Mouse (Mus musculus): ENCODE measurements around the gene Aida. TPM values are rescaled to one million over a fixed set of nuclear protein-coding genes. Genes with fewer than 3 reads are reported as not detected.
A peak's percentile ranks its signal among the peaks of the same experiment; 100 is the strongest.
"Not testable (repeated sequence)": the region's sequence is repeated elsewhere in the genome, so short reads cannot be mapped to it uniquely, and the experiment has no call there.

Aida gene
- total and polyA plus RNA-seq, 2 experiments from 2014 or later: 52.6 to 63.1 TPM

DNA sequence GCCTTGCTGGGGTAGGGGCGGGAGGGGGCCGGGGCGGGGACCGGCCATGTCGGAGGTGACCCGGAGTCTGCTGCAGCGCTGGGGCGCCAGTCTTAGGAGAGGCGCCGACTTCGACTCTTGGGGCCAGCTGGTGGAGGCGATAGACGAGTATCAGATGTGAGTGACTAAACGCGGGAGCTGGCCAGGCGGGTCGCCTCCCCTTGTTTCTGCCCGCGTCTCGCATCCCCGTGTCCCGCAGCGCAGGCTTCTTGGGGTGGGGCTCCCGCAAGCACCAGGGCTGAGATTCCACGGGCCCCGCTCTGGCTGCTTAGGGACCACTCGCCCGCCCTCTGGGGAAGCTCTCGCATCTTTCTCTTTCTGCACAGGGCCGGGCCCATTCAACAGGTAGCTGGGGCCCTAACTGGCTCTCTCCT is 1.1 kb downstream of the Aida start:
- no peak for TF ChIP-seq CTCF (IDR thresholded peaks at IDR 0.05; ENCODE audit: low read depth)
- WGBS: under 1% methylated on average over 28 of the region's 30 CpGs
- H3K9me3 ChIP-seq (ENCODE audit: low read length): no peaks in the 10 kb centered on the region
- peak overlapping the region; percentile 13; the same call in 1 of the 2 replicates for H3K27ac ChIP-seq
- ATAC-seq: no peak; the same call in 1 of the 2 replicates
- no peaks in the 10 kb centered on the region for H3K4me1 ChIP-seq (ENCODE audit: insufficient read depth, low read length)
- DNase-seq (ENCODE audit: low spot score): peak; percentile 46
- peak overlapping the region; percentile 39 for H3K9ac ChIP-seq (replicated peaks; ENCODE audit: low read length)
- H3K27me3 ChIP-seq (ENCODE audit: insufficient read depth, low read length): no peaks in the 10 kb centered on the region
- H3K36me3 ChIP-seq (ENCODE audit: insufficient read depth, low read length): 0 out of 2 replicates have a peak, but pooled peaks cover 7% of the 10 kb centered on the region
- peak overlapping the region; percentile 55 for H3K4me2 ChIP-seq (ENCODE audit: low read depth, low read length)
- peak overlapping the region; percentile 46 for H3K4me3 ChIP-seq (ENCODE audit: low read length)

DNA sequence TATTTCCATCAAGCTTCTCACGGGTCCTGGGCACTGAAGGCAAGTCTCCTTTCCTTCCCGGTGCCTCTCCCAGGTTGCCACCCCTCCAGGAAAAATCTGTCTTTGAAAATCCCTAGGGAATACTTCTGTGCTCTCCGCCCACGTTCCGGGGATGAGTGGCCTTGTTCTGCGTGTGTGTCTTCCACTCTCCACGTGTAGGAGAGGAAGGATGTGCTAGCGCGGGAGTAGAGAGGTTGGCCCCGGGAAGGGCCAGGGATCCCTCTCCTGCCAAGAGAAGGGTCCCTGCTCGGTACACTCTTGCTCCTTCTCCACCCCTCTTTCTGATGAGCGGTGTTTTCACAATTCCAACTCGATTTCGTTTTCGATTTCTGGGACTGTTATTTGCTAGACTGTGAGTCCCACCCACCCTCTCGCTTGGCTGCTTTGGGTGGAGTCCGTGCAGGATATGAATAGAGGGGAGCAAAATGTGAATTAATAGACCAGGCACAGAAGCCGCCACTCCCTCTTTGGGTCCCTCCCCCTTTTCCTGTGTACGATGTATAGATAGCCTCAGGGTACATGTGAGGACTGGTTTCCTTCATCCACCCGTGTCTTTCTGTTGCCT is 1.6 kb downstream of the Aida start:
- peak overlapping the region; percentile 46 for H3K4me3 ChIP-seq (ENCODE audit: low read length)
- H3K4me2 ChIP-seq (ENCODE audit: low read depth, low read length): peak overlapping the region; percentile 55
- 0% methylated on average over 20 of the region's 20 CpGs for WGBS
- DNase-seq (ENCODE audit: low spot score) (peak; percentile 59), ATAC-seq (no peak)
- H3K27me3 ChIP-seq (ENCODE audit: insufficient read depth, low read length): no peaks in the 10 kb centered on the region
- no peak for TF ChIP-seq CTCF (IDR thresholded peaks at IDR 0.05; ENCODE audit: low read depth)
- H3K9ac ChIP-seq (replicated peaks; ENCODE audit: low read length): peak overlapping the region; percentile 39
- H3K36me3 ChIP-seq (ENCODE audit: insufficient read depth, low read length): 0 out of 2 replicates have a peak, but pooled peaks cover 3% of the 10 kb centered on the region
- peak overlapping the region; percentile 13; the same call in 1 of the 2 replicates for H3K27ac ChIP-seq
- no peaks in the 10 kb centered on the region for H3K4me1 ChIP-seq (ENCODE audit: insufficient read depth, low read length)
- no peaks in the 10 kb centered on the region for H3K9me3 ChIP-seq (ENCODE audit: low read length)

DNA sequence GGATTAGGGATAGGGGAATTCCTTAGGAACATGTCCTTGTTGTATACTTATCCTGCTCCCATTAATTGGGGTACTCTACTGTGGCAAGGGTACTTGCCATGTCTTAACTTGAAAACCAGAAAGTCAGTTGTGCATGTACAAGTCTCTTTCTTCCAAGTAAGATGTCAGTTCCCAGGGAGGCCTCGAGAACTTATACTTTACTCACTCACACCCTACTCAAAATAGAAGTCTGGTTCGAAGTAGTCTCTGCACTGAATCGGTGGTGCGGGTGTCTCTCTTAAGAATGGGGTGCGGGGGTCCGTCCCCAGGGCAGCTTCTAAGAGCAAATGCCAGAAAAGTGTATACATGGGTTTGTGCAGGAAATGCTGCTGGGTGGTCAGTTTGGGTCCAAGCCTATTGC is 2.8 kb downstream of the Aida start:
- DNase-seq (ENCODE audit: low spot score) (peak; percentile 94), ATAC-seq (no peak)
- no peak overlapping the region for H3K4me3 ChIP-seq (ENCODE audit: low read length)
- no peak for TF ChIP-seq CTCF (IDR thresholded peaks at IDR 0.05; ENCODE audit: low read depth)
- H3K4me2 ChIP-seq (ENCODE audit: low read depth, low read length): no peak overlapping the region
- H3K36me3 ChIP-seq (ENCODE audit: insufficient read depth, low read length): no peaks in the 10 kb centered on the region
- H3K27ac ChIP-seq: no peak overlapping the region
- H3K9me3 ChIP-seq (ENCODE audit: low read length): no peaks in the 10 kb centered on the region
- H3K4me1 ChIP-seq (ENCODE audit: insufficient read depth, low read length): no peaks in the 10 kb centered on the region
- H3K27me3 ChIP-seq (ENCODE audit: insufficient read depth, low read length): no peaks in the 10 kb centered on the region
- no peak overlapping the region for H3K9ac ChIP-seq (replicated peaks; ENCODE audit: low read length)
- WGBS: 84% methylated on average over 6 of the region's 6 CpGs

DNA sequence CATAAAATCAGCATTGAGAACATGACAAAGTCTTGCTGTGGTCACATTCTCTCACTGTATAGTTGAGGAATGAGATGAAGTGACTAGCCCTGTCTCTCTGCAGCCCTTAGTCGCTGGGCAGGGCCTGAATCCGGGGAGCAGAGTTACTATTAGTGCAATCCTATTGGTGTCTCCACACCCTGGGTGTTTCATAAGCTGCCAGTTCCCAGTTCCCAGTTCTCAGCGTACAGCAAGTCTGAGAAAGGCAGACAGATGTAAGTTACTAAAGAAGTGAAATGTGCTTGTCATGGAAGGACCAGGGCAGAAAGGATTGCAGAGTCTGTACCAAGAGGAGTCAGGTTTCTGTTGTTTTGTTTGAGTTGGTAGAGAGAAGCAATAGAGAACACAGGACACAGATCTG is 11.2 kb downstream of the Aida start:
- no peaks in the 10 kb centered on the region for H3K4me1 ChIP-seq (ENCODE audit: insufficient read depth, low read length)
- WGBS: 80% methylated on average over 3 of the region's 3 CpGs
- no peak for DNase-seq (ENCODE audit: low spot score)

DNA sequence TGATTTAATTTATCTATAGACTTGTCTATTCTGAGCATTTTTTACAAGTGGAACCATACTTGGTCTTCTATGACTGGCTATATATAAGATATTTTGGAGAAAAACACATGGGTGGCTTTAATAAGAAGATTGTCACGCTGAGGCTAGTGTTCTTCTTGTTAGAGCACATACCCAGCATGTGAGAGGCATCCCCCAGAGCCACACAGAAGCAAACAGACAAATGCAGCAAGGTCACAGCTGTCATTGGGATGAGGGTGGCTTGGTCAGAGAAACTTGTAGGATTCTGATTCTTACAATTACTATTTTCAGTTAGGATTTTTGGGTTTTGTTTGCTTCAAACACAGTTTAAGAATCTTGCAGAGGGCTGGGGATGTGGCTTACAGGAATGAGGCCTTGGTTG is 12.1 kb downstream of the Aida start:
- H3K9me3 ChIP-seq (ENCODE audit: low read length): no peaks in the 10 kb centered on the region
- no peak overlapping the region for H3K4me3 ChIP-seq (ENCODE audit: low read length)
- DNase-seq (ENCODE audit: low spot score) (no peak), ATAC-seq (no peak)
- H3K36me3 ChIP-seq (ENCODE audit: insufficient read depth, low read length): peaks cover 4% of the 10 kb centered on the region; the same call in 1 of the 2 replicates
- H3K4me2 ChIP-seq (ENCODE audit: low read depth, low read length): no peak overlapping the region
- no peak overlapping the region for H3K27ac ChIP-seq
- H3K27me3 ChIP-seq (ENCODE audit: insufficient read depth, low read length): no peaks in the 10 kb centered on the region
- H3K9ac ChIP-seq (replicated peaks; ENCODE audit: low read length): no peak overlapping the region
- no peak for TF ChIP-seq CTCF (IDR thresholded peaks at IDR 0.05; ENCODE audit: low read depth)
- 79% methylated on average over 1 of the region's 1 CpGs for WGBS
- H3K4me1 ChIP-seq (ENCODE audit: insufficient read depth, low read length): no peaks in the 10 kb centered on the region

More for the DNA sequence above, 11.2 kb downstream of the Aida start:
- no peak overlapping the region for H3K4me2 ChIP-seq (ENCODE audit: low read depth, low read length)
- H3K9ac ChIP-seq (replicated peaks; ENCODE audit: low read length): no peak overlapping the region
- H3K36me3 ChIP-seq (ENCODE audit: insufficient read depth, low read length): peaks cover 4% of the 10 kb centered on the region; the same call in 1 of the 2 replicates
- H3K9me3 ChIP-seq (ENCODE audit: low read length): no peaks in the 10 kb centered on the region
- no peak for TF ChIP-seq CTCF (IDR thresholded peaks at IDR 0.05; ENCODE audit: low read depth)
- no peak for ATAC-seq
- no peak overlapping the region for H3K27ac ChIP-seq
- no peaks in the 10 kb centered on the region for H3K27me3 ChIP-seq (ENCODE audit: insufficient read depth, low read length)
- no peak overlapping the region for H3K4me3 ChIP-seq (ENCODE audit: low read length)

DNA sequence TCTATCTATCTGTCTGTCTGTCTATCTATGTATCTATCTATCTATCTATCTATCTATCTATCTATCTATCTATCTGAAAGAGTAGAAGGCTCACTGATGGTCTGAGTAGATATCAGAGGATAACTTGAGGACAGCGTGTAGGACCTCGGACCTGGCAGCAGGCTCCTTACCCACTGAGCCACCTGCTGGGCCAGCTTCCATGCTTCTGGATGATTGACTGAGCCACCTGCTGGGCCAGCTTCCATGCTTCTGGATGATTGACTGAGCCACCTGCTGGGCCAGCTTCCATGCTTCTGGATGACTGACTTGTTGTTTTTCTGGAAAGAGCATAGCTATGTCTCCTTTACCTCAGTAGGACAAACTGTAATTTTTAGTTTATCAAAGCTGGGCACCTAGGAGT is 13.2 kb downstream of the Aida start:
- not testable (repeated sequence) for H3K9ac ChIP-seq (replicated peaks; ENCODE audit: low read length)
- WGBS: 34% methylated on average over 2 of the region's 2 CpGs

DNA sequence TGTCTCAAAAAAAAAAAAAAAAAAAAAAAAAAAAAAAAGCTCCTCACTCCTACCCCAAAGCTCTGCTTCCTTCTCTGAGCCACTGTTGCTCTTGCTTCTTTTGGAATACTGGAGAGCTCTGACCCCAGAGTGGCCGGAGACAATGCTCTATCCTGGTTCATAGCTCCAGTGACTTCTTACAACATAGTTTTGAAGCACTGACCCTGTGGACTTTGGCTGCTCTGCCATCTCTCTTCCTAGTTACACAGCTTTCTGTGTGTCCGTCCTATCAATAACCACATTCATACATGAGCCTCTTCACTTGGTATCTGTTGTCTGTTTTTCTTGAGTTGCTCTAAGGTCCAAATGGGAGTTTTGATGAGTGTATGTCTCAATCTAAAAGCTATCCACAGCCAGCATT is 15.7 kb downstream of the Aida start:
- ATAC-seq: no peak

More for the DNA sequence above, 13.2 kb downstream of the Aida start:
- not testable (repeated sequence) for H3K27me3 ChIP-seq (ENCODE audit: insufficient read depth, low read length); H3K27ac ChIP-seq; H3K4me2 ChIP-seq (ENCODE audit: low read depth, low read length); H3K4me1 ChIP-seq (ENCODE audit: insufficient read depth, low read length); H3K9me3 ChIP-seq (ENCODE audit: low read length); H3K4me3 ChIP-seq (ENCODE audit: low read length); DNase-seq (ENCODE audit: low spot score); ATAC-seq
- peaks cover 13% of the 10 kb centered on the region for H3K36me3 ChIP-seq (ENCODE audit: insufficient read depth, low read length)

More for the DNA sequence above, 15.7 kb downstream of the Aida start:
- no peak overlapping the region for H3K9ac ChIP-seq (replicated peaks; ENCODE audit: low read length)
- H3K27ac ChIP-seq: no peak overlapping the region
- no peak overlapping the region for H3K4me3 ChIP-seq (ENCODE audit: low read length)
- H3K4me1 ChIP-seq (ENCODE audit: insufficient read depth, low read length): no peaks in the 10 kb centered on the region
- no peak overlapping the region for H3K4me2 ChIP-seq (ENCODE audit: low read depth, low read length)
- H3K27me3 ChIP-seq (ENCODE audit: insufficient read depth, low read length): no peaks in the 10 kb centered on the region
- H3K9me3 ChIP-seq (ENCODE audit: low read length): no peaks in the 10 kb centered on the region
- DNase-seq (ENCODE audit: low spot score): no peak
- H3K36me3 ChIP-seq (ENCODE audit: insufficient read depth, low read length): peaks cover 33% of the 10 kb centered on the region
- TF ChIP-seq CTCF (IDR thresholded peaks at IDR 0.05; ENCODE audit: low read depth): no peak
- 95% methylated on average over 2 of the region's 2 CpGs for WGBS
